In the genomic region with DNA sequence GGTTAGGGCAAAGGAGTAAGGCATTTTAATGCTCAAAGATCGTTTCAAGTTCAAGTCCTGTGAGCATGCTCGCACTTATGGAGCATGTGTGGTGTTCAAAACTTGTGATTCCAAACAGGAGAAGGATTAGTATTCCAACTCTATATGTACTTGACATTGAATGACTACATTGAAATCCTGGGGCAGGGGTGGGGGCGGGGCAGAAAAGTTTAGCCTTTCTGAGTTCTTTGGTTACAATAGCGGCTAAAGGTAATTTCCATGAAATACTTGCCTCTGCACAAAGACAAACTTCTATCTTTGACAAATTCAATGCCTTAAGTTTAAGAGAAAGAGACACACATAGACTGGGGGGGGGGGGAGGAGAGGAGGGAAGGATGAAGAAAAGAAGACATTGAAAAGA, we compare ENCODE assay signal across 9 mouse cellular contexts. TPM values are rescaled to one million over a fixed set of nuclear protein-coding genes. Genes with fewer than 3 reads are reported as not detected.
DNase-seq lines count a peak whose midpoint lies in the region; ATAC-seq and TF ChIP-seq lines count a peak whose summit lies in the region.
"Had no signal": no experiment of that assay in that cellular context is flagged by ENCODE, and none has a peak within 500 bp of the region (broad histone marks: within the 10 kb centered on the region; RNA-seq: fewer than 3 reads in every experiment).

No protein-coding gene starts in this region.

- no peak for ATAC-seq in lung, embryonic 14.5 days (ENCODE audit: insufficient read depth)
- ATAC-seq in intestine, embryonic 16.5 days = no peak
- ATAC-seq in neural tube, embryonic 15.5 days (ENCODE audit: low FRiP score) = no peak
- no peak for ATAC-seq in activated CD4-positive, CD25-positive, alpha-beta regulatory T cell, adult 4 months
- ATAC-seq in cerebellum, adult (ENCODE audit: insufficient number of reproducible peaks, low FRiP score, low TSS enrichment) = no peak

- 35% methylated on average over 4 of the region's 4 CpGs for WGBS in lung, embryonic 14.5 days
- WGBS in forebrain, embryonic 10.5 days = 40% methylated on average over 4 of the region's 4 CpGs
- WGBS in intestine, embryonic 16.5 days = 51% methylated on average over 4 of the region's 4 CpGs
- WGBS in neural tube, embryonic 15.5 days = 45% methylated on average over 4 of the region's 4 CpGs

- H3K4me3 ChIP-seq in lung, embryonic 14.5 days (ENCODE audit: low read depth, low read length) = peak overlapping the region; percentile 63
- peak overlapping the region; percentile 86 for H3K4me3 ChIP-seq in forebrain, embryonic 10.5 days
- H3K4me3 ChIP-seq in intestine, embryonic 16.5 days (ENCODE audit: low read length) = peak overlapping the region; percentile 72
- peak overlapping the region; percentile 73 for H3K4me3 ChIP-seq in neural tube, embryonic 15.5 days (replicated peaks)
- H3K4me3 ChIP-seq: myocyte had no signal

- TF ChIP-seq CTCF in lung, embryonic 14.5 days (IDR thresholded peaks at IDR 0.05; ENCODE audit: low read depth) = no peak

- H3K27ac ChIP-seq in lung, embryonic 14.5 days (ENCODE audit: low read depth) = no peak overlapping the region
- H3K27ac ChIP-seq in forebrain, embryonic 10.5 days = peak overlapping the region; percentile 89
- H3K27ac ChIP-seq in intestine, embryonic 16.5 days (ENCODE audit: low read length) = no peak overlapping the region
- H3K27ac ChIP-seq in neural tube, embryonic 15.5 days (replicated peaks) = no peak overlapping the region

- no peaks in the 10 kb centered on the region for H3K9me3 ChIP-seq in lung, embryonic 14.5 days (ENCODE audit: low read depth, low read length)
- no peaks in the 10 kb centered on the region for H3K9me3 ChIP-seq in forebrain, embryonic 10.5 days
- no peaks in the 10 kb centered on the region for H3K9me3 ChIP-seq in intestine, embryonic 16.5 days (ENCODE audit: control insufficient read depth, low read length)
- no peaks in the 10 kb centered on the region for H3K9me3 ChIP-seq in neural tube, embryonic 15.5 days (replicated peaks)

- H3K36me3 ChIP-seq in lung, embryonic 14.5 days (ENCODE audit: insufficient read depth) = no peaks in the 10 kb centered on the region
- H3K36me3 ChIP-seq in forebrain, embryonic 10.5 days (replicated peaks) = no peaks in the 10 kb centered on the region
- no peaks in the 10 kb centered on the region for H3K36me3 ChIP-seq in intestine, embryonic 16.5 days (ENCODE audit: control insufficient read depth, insufficient read depth, low read length)
- H3K36me3 ChIP-seq in neural tube, embryonic 15.5 days = no peaks in the 10 kb centered on the region

- peak overlapping the region; percentile 99 for H3K4me2 ChIP-seq in lung, embryonic 14.5 days
- peak overlapping the region; percentile 99 for H3K4me2 ChIP-seq in intestine, embryonic 16.5 days (ENCODE audit: low read depth, low read length)
- peak overlapping the region; percentile 100 for H3K4me2 ChIP-seq in neural tube, embryonic 15.5 days

- H3K27me3 ChIP-seq in lung, embryonic 14.5 days (ENCODE audit: insufficient read depth, low read length) = peaks cover 13% of the 10 kb centered on the region; the same call in 1 of the 2 replicates
- peaks cover 21% of the 10 kb centered on the region for H3K27me3 ChIP-seq in forebrain, embryonic 10.5 days (ENCODE audit: poor library complexity, severe bottlenecking)
- H3K27me3 ChIP-seq in intestine, embryonic 16.5 days (replicated peaks; ENCODE audit: control insufficient read depth, insufficient read depth, low read length) = no peaks in the 10 kb centered on the region
- peaks cover 2% of the 10 kb centered on the region; the same call in 1 of the 2 replicates for H3K27me3 ChIP-seq in neural tube, embryonic 15.5 days (replicated peaks)

- H3K9ac ChIP-seq in lung, embryonic 14.5 days = no peak overlapping the region
- no peak overlapping the region for H3K9ac ChIP-seq in intestine, embryonic 16.5 days (ENCODE audit: low read depth, low read length)
- H3K9ac ChIP-seq in neural tube, embryonic 15.5 days (replicated peaks) = no peak overlapping the region

- no peak for DNase-seq in lung, embryonic 14.5 days
- no peak for DNase-seq in lung, postnatal 25 days (ENCODE audit: low spot score)
- no peak for DNase-seq in forebrain, embryonic 10.5 days (ENCODE audit: extremely low spot score, low spot score)
- DNase-seq in thymus, postnatal 36 days = no peak

- no peaks in the 10 kb centered on the region for H3K4me1 ChIP-seq in lung, embryonic 14.5 days (ENCODE audit: insufficient read depth)
- H3K4me1 ChIP-seq in forebrain, embryonic 10.5 days = peaks cover 22% of the 10 kb centered on the region
- no peaks in the 10 kb centered on the region for H3K4me1 ChIP-seq in intestine, embryonic 16.5 days (ENCODE audit: control insufficient read depth, insufficient read depth, low read length)
- H3K4me1 ChIP-seq in neural tube, embryonic 15.5 days = peaks cover 10% of the 10 kb centered on the region; the same call in 1 of the 2 replicates

RNA-seq across cellular contexts. Expression of gene Mme, which starts 53.5 kb away (rescaled TPM):
- 4.2 and 5.5 TPM in 2 replicates for polyA plus RNA-seq in lung, embryonic 14.5 days (2014; fragmentation: Nextera tagmentation; extraction: Ambion mirVana)
- 14.3 and 16.4 TPM in 2 replicates for polyA plus RNA-seq in forebrain, embryonic 10.5 days (2016; fragmentation: Nextera tagmentation; extraction: Ambion mirVana)
- 12.9 and 21.9 TPM in 2 replicates for polyA plus RNA-seq in intestine, embryonic 16.5 days (2015; fragmentation: Nextera tagmentation; extraction: Ambion mirVana)
- 3.5 and 3.6 TPM in 2 replicates for polyA plus RNA-seq in neural tube, embryonic 15.5 days (2015; fragmentation: Nextera tagmentation; extraction: Ambion mirVana)
- polyA plus RNA-seq in activated CD4-positive, CD25-positive, alpha-beta regulatory T cell, adult 4 months (2017; shearing (Covaris generic)) = not detected
- polyA plus RNA-seq: myocyte had no signal
